In the genomic region with DNA sequence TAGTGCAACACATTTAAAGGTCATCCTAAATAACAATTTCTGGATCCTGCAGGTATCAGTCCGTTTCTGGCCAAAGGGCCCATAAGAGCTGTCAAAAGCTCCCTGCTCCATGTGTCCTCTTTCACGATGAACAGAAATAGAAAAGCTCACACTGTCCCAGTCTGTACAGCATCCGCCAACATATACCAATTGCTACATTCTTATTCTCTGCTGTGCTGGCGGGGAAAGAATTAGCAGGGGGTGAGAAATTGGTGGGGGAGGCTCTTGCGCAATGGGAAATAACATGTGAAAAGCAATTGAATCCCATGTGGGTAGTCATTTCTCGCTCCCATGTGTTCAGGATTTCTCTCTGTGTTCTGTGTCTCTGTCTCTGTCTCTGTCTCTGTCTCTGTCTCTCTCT, we compare ENCODE assay signal across 16 mouse cellular contexts.
"Had no signal": no experiment of that assay in that cellular context is flagged by ENCODE, and none has a peak within 500 bp of the region (broad histone marks: within the 10 kb centered on the region; RNA-seq: fewer than 3 reads in every experiment).

No protein-coding gene starts in this region.

- H3K4me2 ChIP-seq: limb, embryonic 15.5 days; liver, embryonic 13.5 days; midbrain, embryonic 12.5 days; neural tube, embryonic 13.5 days had no signal

- ATAC-seq: liver, postnatal 0 days; midbrain, embryonic 16.5 days had no signal

- H3K4me1 ChIP-seq: limb, embryonic 15.5 days; liver, embryonic 13.5 days; midbrain, embryonic 12.5 days had no signal

- DNase-seq: kidney, adult 11 months; kidney, adult 9 months; kidney, postnatal 36 days; liver, embryonic 13.5 days; liver, postnatal 0 days; retina, postnatal 1 day; right cerebral cortex, postnatal 4 days; spleen, adult 18-20 months; thymus, adult 2 months; thymus, postnatal 25 days had no signal

- H3K4me3 ChIP-seq: limb, embryonic 15.5 days; liver, embryonic 13.5 days; midbrain, embryonic 12.5 days; neural tube, embryonic 13.5 days had no signal

- H3K27ac ChIP-seq: kidney, postnatal 0 days; limb, embryonic 15.5 days; liver, embryonic 13.5 days; macrophage; midbrain, embryonic 12.5 days; neural tube, embryonic 13.5 days had no signal

- H3K36me3 ChIP-seq: limb, embryonic 15.5 days; liver, embryonic 13.5 days; midbrain, embryonic 12.5 days; neural tube, embryonic 13.5 days had no signal

- H3K27me3 ChIP-seq: limb, embryonic 15.5 days; liver, embryonic 13.5 days; midbrain, embryonic 12.5 days; neural tube, embryonic 13.5 days had no signal

- H3K9ac ChIP-seq: limb, embryonic 15.5 days; liver, embryonic 13.5 days; liver, postnatal 0 days; midbrain, embryonic 12.5 days; neural tube, embryonic 13.5 days had no signal

- H3K9me3 ChIP-seq: limb, embryonic 15.5 days; liver, embryonic 13.5 days; midbrain, embryonic 12.5 days; neural tube, embryonic 13.5 days had no signal
